Comparison of ENCODE assay signal across 15 mouse cellular contexts in the genomic region with DNA sequence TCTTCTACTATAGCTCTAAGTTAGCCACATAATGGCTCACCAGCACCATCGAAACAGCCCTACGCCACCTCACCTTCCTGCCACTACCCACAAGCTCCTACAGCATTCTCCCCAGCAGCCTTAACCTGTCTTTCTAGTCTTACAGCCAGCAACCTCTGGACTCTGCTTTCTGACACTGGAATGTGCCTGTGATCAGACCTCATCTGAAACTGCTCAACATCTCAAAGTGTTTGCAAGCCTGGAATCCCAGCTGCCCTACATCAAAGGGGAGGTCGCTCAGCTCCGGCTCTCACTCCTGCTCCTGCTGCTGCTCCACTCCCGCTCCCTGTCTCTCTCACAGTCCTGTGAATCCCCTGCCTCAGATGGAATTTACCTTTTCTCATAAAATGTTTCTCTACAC.
DNase-seq lines count a peak whose midpoint lies in the region; ATAC-seq lines count a peak whose summit lies in the region.
"Had no signal": no experiment of that assay in that cellular context is flagged by ENCODE, and none has a peak within 500 bp of the region (broad histone marks: within the 10 kb centered on the region; RNA-seq: fewer than 3 reads in every experiment).

No protein-coding gene starts in this region.

- peaks cover 46% of the 10 kb centered on the region for H3K36me3 ChIP-seq in heart, embryonic 12.5 days
- no peaks in the 10 kb centered on the region; the same call in 1 of the 2 replicates for H3K36me3 ChIP-seq in kidney, embryonic 14.5 days (ENCODE audit: control insufficient read depth, insufficient read depth, low read length)
- no peaks in the 10 kb centered on the region for H3K36me3 ChIP-seq in limb, embryonic 10.5 days
- H3K36me3 ChIP-seq: hindbrain, embryonic 13.5 days had no signal

- no peak for DNase-seq in heart, postnatal 36 days
- peak; percentile 2 to 6 for DNase-seq in kidney, postnatal 4 days
- DNase-seq in embryo, embryonic 11.5 days (ENCODE audit: low read depth, low spot score), result peak; percentile 14
- DNase-seq in limb, embryonic 10.5 days (ENCODE audit: low spot score), result peak; percentile 49
- DNase-seq in frontal cortex, postnatal 25 days (ENCODE audit: low spot score in 2 of 2), result no peak
- no peak for DNase-seq in ovary, postnatal 10 days (ENCODE audit: low spot score)
- DNase-seq: cerebellum, postnatal 10 days; gastrocnemius, adult 2 months; layer of hippocampus, adult 9-11 months; lung, adult 18-20 months had no signal

- peak overlapping the region; percentile 89 for H3K27ac ChIP-seq in heart, embryonic 12.5 days (ENCODE audit: poor library complexity, severe bottlenecking)
- H3K27ac ChIP-seq in kidney, embryonic 14.5 days (ENCODE audit: low read depth, low read length), result no peak overlapping the region
- H3K27ac ChIP-seq in limb, embryonic 10.5 days, result no peak overlapping the region
- H3K27ac ChIP-seq: gastrocnemius, adult 2 months; hindbrain, embryonic 13.5 days; limb, embryonic 12.5 days had no signal

- H3K9me3 ChIP-seq in heart, embryonic 12.5 days (replicated peaks), result no peaks in the 10 kb centered on the region
- H3K9me3 ChIP-seq in kidney, embryonic 14.5 days (ENCODE audit: control insufficient read depth, low read length), result no peaks in the 10 kb centered on the region
- H3K9me3 ChIP-seq in limb, embryonic 10.5 days (replicated peaks), result no peaks in the 10 kb centered on the region
- H3K9me3 ChIP-seq: hindbrain, embryonic 13.5 days; limb, embryonic 12.5 days had no signal

- 41% methylated on average over 5 of the region's 5 CpGs for WGBS in heart, embryonic 12.5 days
- 41% methylated on average over 5 of the region's 5 CpGs for WGBS in kidney, embryonic 14.5 days
- WGBS in limb, embryonic 10.5 days, result 31% methylated on average over 5 of the region's 5 CpGs

- H3K9ac ChIP-seq in heart, embryonic 12.5 days, result no peak overlapping the region
- no peak overlapping the region for H3K9ac ChIP-seq in kidney, embryonic 14.5 days (ENCODE audit: low read depth, low read length)
- H3K9ac ChIP-seq: hindbrain, embryonic 13.5 days; limb, embryonic 12.5 days had no signal

- no peak overlapping the region for H3K4me2 ChIP-seq in heart, embryonic 12.5 days
- no peak overlapping the region for H3K4me2 ChIP-seq in kidney, embryonic 14.5 days (replicated peaks; ENCODE audit: low read depth, low read length)
- H3K4me2 ChIP-seq: hindbrain, embryonic 13.5 days; limb, embryonic 12.5 days had no signal

- intact Hi-C loops in heart, postnatal 36 days (cut with DNase I), result loop anchor here (5.0 kb wide), 1 partner anchor 109 kb away; no protein-coding TSS in a partner anchor

- ATAC-seq in heart, embryonic 12.5 days (ENCODE audit: insufficient number of reproducible peaks, low FRiP score), result peak; percentile 82
- ATAC-seq in kidney, embryonic 14.5 days (ENCODE audit: low FRiP score, low TSS enrichment), result no peak

- peaks cover 21% of the 10 kb centered on the region for H3K4me1 ChIP-seq in heart, embryonic 12.5 days (replicated peaks)
- H3K4me1 ChIP-seq in kidney, embryonic 14.5 days (ENCODE audit: control insufficient read depth, insufficient read depth, low read length), result no peaks in the 10 kb centered on the region
- peaks cover 8% of the 10 kb centered on the region; the same call in 1 of the 2 replicates for H3K4me1 ChIP-seq in limb, embryonic 10.5 days
- H3K4me1 ChIP-seq: hindbrain, embryonic 13.5 days; limb, embryonic 12.5 days had no signal

- no peak overlapping the region for H3K4me3 ChIP-seq in heart, embryonic 12.5 days
- no peak overlapping the region for H3K4me3 ChIP-seq in kidney, embryonic 14.5 days (ENCODE audit: low read length)
- no peak overlapping the region for H3K4me3 ChIP-seq in limb, embryonic 10.5 days
- H3K4me3 ChIP-seq: gastrocnemius, adult 2 months; hindbrain, embryonic 13.5 days; limb, embryonic 12.5 days; myocyte had no signal

- H3K27me3 ChIP-seq in heart, embryonic 12.5 days (replicated peaks), result no peaks in the 10 kb centered on the region
- no peaks in the 10 kb centered on the region for H3K27me3 ChIP-seq in kidney, embryonic 14.5 days (ENCODE audit: control insufficient read depth, insufficient read depth, low read length)
- no peaks in the 10 kb centered on the region for H3K27me3 ChIP-seq in limb, embryonic 10.5 days (ENCODE audit: low read depth, poor library complexity, severe bottlenecking)
- H3K27me3 ChIP-seq: hindbrain, embryonic 13.5 days; limb, embryonic 12.5 days had no signal

Comparison
In these comparisons a context has a peak if more than half of its experiments do, and no peak if none do; other contexts are left out.
1. DNase-seq: peak in kidney, postnatal 4 days (2 of 2), embryo, embryonic 11.5 days (single experiment) and limb, embryonic 10.5 days (single experiment); none in heart, postnatal 36 days (0 of 2), frontal cortex, postnatal 25 days (0 of 2) and ovary, postnatal 10 days (single experiment).